ENCODE assay signal across 12 mouse cellular contexts in genomic region chr8:64826461-64826860, GRCm38 (mm10). TPM values are rescaled to one million over a fixed set of nuclear protein-coding genes. Genes with fewer than 3 reads are reported as not detected.
DNase-seq lines count a peak whose midpoint lies in the region; ATAC-seq and TF ChIP-seq lines count a peak whose summit lies in the region.
"Had no signal": no experiment of that assay in that cellular context is flagged by ENCODE, and none has a peak within 500 bp of the region (broad histone marks: within the 10 kb centered on the region; RNA-seq: fewer than 3 reads in every experiment).

No protein-coding gene starts in this region.

- 54% methylated on average over 8 of the region's 8 CpGs for WGBS in heart, embryonic 15.5 days
- WGBS in intestine, postnatal 0 days: 34% methylated on average over 8 of the region's 8 CpGs
- 83% methylated on average over 8 of the region's 8 CpGs for whole genome bisulfite sequencing in hindbrain, embryonic 14.5 days

- 0 out of 2 replicates have a peak, but pooled peaks have one; percentile 38 for ATAC-seq in heart, embryonic 15.5 days (replicated peaks; ENCODE audit: insufficient number of reproducible peaks, insufficient read depth, low FRiP score, low read depth)
- ATAC-seq in Patski: peak; percentile 85
- ATAC-seq in intestine, postnatal 0 days: peak; percentile 93
- ATAC-seq in hindbrain, embryonic 14.5 days (ENCODE audit: low FRiP score): no peak

- H3K9ac ChIP-seq in heart, embryonic 15.5 days: no peak overlapping the region
- no peak overlapping the region for H3K9ac ChIP-seq in intestine, postnatal 0 days (ENCODE audit: low read depth, low read length)
- H3K9ac ChIP-seq in hindbrain, embryonic 14.5 days: no peak overlapping the region
- H3K9ac ChIP-seq: limb, embryonic 12.5 days had no signal

- no peaks in the 10 kb centered on the region for H3K27me3 ChIP-seq in heart, embryonic 15.5 days
- no peaks in the 10 kb centered on the region for H3K27me3 ChIP-seq in Patski
- no peaks in the 10 kb centered on the region for H3K27me3 ChIP-seq in intestine, postnatal 0 days (replicated peaks; ENCODE audit: control insufficient read depth, insufficient read depth, low read length)
- H3K27me3 ChIP-seq in hindbrain, embryonic 14.5 days (ENCODE audit: control insufficient read depth, insufficient read depth, low read length): no peaks in the 10 kb centered on the region
- H3K27me3 ChIP-seq: limb, embryonic 12.5 days had no signal

- H3K4me3 ChIP-seq in heart, embryonic 15.5 days: no peak overlapping the region
- no peak overlapping the region for H3K4me3 ChIP-seq in intestine, postnatal 0 days (ENCODE audit: low read depth, low read length)
- no peak overlapping the region for H3K4me3 ChIP-seq in hindbrain, embryonic 14.5 days (replicated peaks; ENCODE audit: low read length)
- H3K4me3 ChIP-seq: limb, embryonic 12.5 days; myocyte had no signal

- no peak for DNase-seq in heart, postnatal 4 days
- DNase-seq in 3134 (ENCODE audit: extremely low read depth, insufficient read length, low spot score) (peak; percentile 47), Patski (ENCODE audit: low read depth, low spot score) (no peak)
- no peak for DNase-seq in hindbrain, embryonic 14.5 days (ENCODE audit: low spot score)
- DNase-seq in yolk sac, embryonic 10.5 days (ENCODE audit: low spot score): no peak
- no peak for DNase-seq in frontal cortex, postnatal 25 days (ENCODE audit: low spot score in 2 of 2)
- DNase-seq: lung, postnatal 14 days had no signal

- H3K36me3 ChIP-seq in heart, embryonic 15.5 days: peaks cover 6% of the 10 kb centered on the region
- peaks cover 23% of the 10 kb centered on the region for H3K36me3 ChIP-seq in intestine, postnatal 0 days (ENCODE audit: control insufficient read depth, insufficient read depth)
- peaks cover 17% of the 10 kb centered on the region for H3K36me3 ChIP-seq in hindbrain, embryonic 14.5 days (replicated peaks; ENCODE audit: control insufficient read depth, insufficient read depth)

- H3K27ac ChIP-seq in heart, embryonic 15.5 days: peak overlapping the region; percentile 31
- no peak overlapping the region for H3K27ac ChIP-seq in intestine, postnatal 0 days (ENCODE audit: low read depth, low read length)
- H3K27ac ChIP-seq in hindbrain, embryonic 14.5 days: no peak overlapping the region
- H3K27ac ChIP-seq: limb, embryonic 12.5 days had no signal

- CTCF ChIA-PET in Patski (lab: Charles Lee): interaction anchor here (1.3 to 2.3 kb wide), 2 partner anchors 10 to 40 kb away, joined by 4 to 8 read pairs; no protein-coding TSS in a partner anchor

- no peaks in the 10 kb centered on the region for H3K9me3 ChIP-seq in heart, embryonic 15.5 days (replicated peaks)
- H3K9me3 ChIP-seq in intestine, postnatal 0 days (ENCODE audit: control insufficient read depth): no peaks in the 10 kb centered on the region
- H3K9me3 ChIP-seq in hindbrain, embryonic 14.5 days (ENCODE audit: control insufficient read depth, low read length): no peaks in the 10 kb centered on the region
- H3K9me3 ChIP-seq: G1E; limb, embryonic 12.5 days had no signal

- no peak overlapping the region for H3K4me2 ChIP-seq in heart, embryonic 15.5 days
- no peak overlapping the region for H3K4me2 ChIP-seq in intestine, postnatal 0 days (replicated peaks; ENCODE audit: low read depth)
- no peak overlapping the region for H3K4me2 ChIP-seq in hindbrain, embryonic 14.5 days (replicated peaks)
- H3K4me2 ChIP-seq: limb, embryonic 12.5 days had no signal

- H3K4me1 ChIP-seq in heart, embryonic 15.5 days (replicated peaks): peaks cover 7% of the 10 kb centered on the region
- no peaks in the 10 kb centered on the region for H3K4me1 ChIP-seq in intestine, postnatal 0 days (replicated peaks; ENCODE audit: control insufficient read depth, insufficient read depth, low read length)
- H3K4me1 ChIP-seq in hindbrain, embryonic 14.5 days (replicated peaks; ENCODE audit: control insufficient read depth, insufficient read depth, low read length): no peaks in the 10 kb centered on the region

- POLR2A ChIA-PET in Patski (lab: Charles Lee): no interaction called here

- in situ Hi-C loops in Patski (cut with MboI; ENCODE audit: low pct_unique_long_range_greater_than_20kb): no loop called here

- TF ChIP-seq CTCF in Patski (IDR thresholded peaks at IDR 0.05): no peak
- no peak for TF ChIP-seq CTCF in intestine, postnatal 0 days (IDR thresholded peaks at IDR 0.05; ENCODE audit: low read depth)

RNA-seq across cellular contexts. Expression of gene Klhl2, which starts 23.4 kb away (rescaled TPM):
- 11.3 and 11.5 TPM in 2 replicates for polyA plus RNA-seq in heart, embryonic 15.5 days (2015; fragmentation: Nextera tagmentation; extraction: Ambion mirVana)
- total RNA-seq in heart, postnatal 4 days (2021): 10 to 100 TPM; 12.1 to 12.6 TPM
- polyA plus RNA-seq in Patski (2021): 30.3 TPM
- polyA plus RNA-seq in intestine, postnatal 0 days (2015; fragmentation: Nextera tagmentation; extraction: Ambion mirVana): 9.9 and 10.7 TPM in 2 replicates
- polyA plus RNA-seq in hindbrain, embryonic 14.5 days (2014; fragmentation: Nextera tagmentation; extraction: Ambion mirVana): 33.8 and 44.8 TPM in 2 replicates
